Mouse (Mus musculus) myocyte (in vitro differentiated cells): ENCODE data around the gene Myo1e.

Experiments
- E2F4 ChIP-seq: IDR thresholded peaks from one replicate; pipeline ENCODE4 v1.6.1; 2011; ENCODE audit warnings: mild to moderate bottlenecking, control low read depth, moderate library complexity; ENCODE audit not compliant: insufficient read depth
- MAX ChIP-seq: IDR thresholded peaks from one replicate; pipeline ENCODE4 v1.6.1; 2011; ENCODE audit warnings: low read depth, mild to moderate bottlenecking, control low read depth
- MYOG ChIP-seq, 3 experiments: IDR thresholded peaks; one replicate each; pipeline ENCODE4 v1.6.1; 2011; ENCODE audit warnings: control low read depth in 2 of 3, low read depth in 2 of 3, mild to moderate bottlenecking in 2 of 3; ENCODE audit not compliant: insufficient read length in 2 of 3, control insufficient read depth in 1 of 3, insufficient read depth in 1 of 3
- POLR2A ChIP-seq: IDR thresholded peaks from one replicate; pipeline ENCODE4 v1.6.1; 2011; ENCODE audit warnings: low read depth, mild to moderate bottlenecking, control low read depth, moderate library complexity; ENCODE audit not compliant: insufficient read length
- POLR2AphosphoS2 ChIP-seq: IDR thresholded peaks from one replicate; pipeline ENCODE4 v1.6.1; 2011; ENCODE audit warnings: low read depth, control low read depth; ENCODE audit not compliant: insufficient read length
- REST ChIP-seq: IDR thresholded peaks from one replicate; pipeline ENCODE4 v1.6.1; 2011; ENCODE audit warnings: mild to moderate bottlenecking, control low read depth, moderate library complexity; ENCODE audit not compliant: insufficient read depth, insufficient read length
- SRF ChIP-seq: IDR thresholded peaks from one replicate; pipeline ENCODE4 v1.6.1; 2011; ENCODE audit warnings: low read depth; ENCODE audit not compliant: control insufficient read depth, insufficient read length
- USF1 ChIP-seq: IDR thresholded peaks from one replicate; pipeline ENCODE4 v1.6.1; 2011; ENCODE audit warnings: low read depth, mild to moderate bottlenecking, control low read depth, moderate library complexity

- no peak for TF ChIP-seq REST
- TF ChIP-seq POLR2A, result no peak
- no peak for TF ChIP-seq MAX
- TF ChIP-seq E2F4, result no peak
- TF ChIP-seq SRF, result no peak
- TF ChIP-seq POLR2AphosphoS2, result no peak
- no peak for TF ChIP-seq MYOG (IDR thresholded peaks at IDR 0.05; ENCODE audit: control insufficient read depth in 1 of 3, insufficient read depth in 1 of 3, insufficient read length in 2 of 3, low read depth in 2 of 3)
- TF ChIP-seq USF1, result no peak
These were observed 180.4 kb downstream of the Myo1e start for GRCm38 (mm10) chr9:70387410-70388119.
